Mouse (Mus musculus) bone marrow, adult 2 months (tissue): ENCODE results near the gene Prkrip1.

Experiments used
- CTCF ChIP-seq: fragments of 200-500 bp; IDR thresholded peaks from 2 replicates; pipeline ENCODE4 v1.5.1; 2011; ENCODE audit warnings: low read length, control low read depth; ENCODE audit not compliant: control insufficient read depth, insufficient read depth
- POLR2A ChIP-seq: fragments of 200-500 bp; IDR thresholded peaks from 2 replicates; pipeline ENCODE4 v1.6.1; 2011; ENCODE audit warnings: low read depth, mild to moderate bottlenecking, control low read depth, low read length, borderline replicate concordance; ENCODE audit not compliant: control insufficient read depth

- TF ChIP-seq CTCF (no peak), POLR2A (no peak)
Measured at GRCm38 (mm10) chr5:136165246-136165645, 33.5 kb downstream of the Prkrip1 start.
